Mouse (Mus musculus) MEL (cell line): ENCODE results near the gene 2310033P09Rik. TPM values are rescaled to one million over a fixed set of nuclear protein-coding genes. Genes with fewer than 3 reads are reported as not detected.

Experiments used
- DNase-seq: peaks from one replicate; pipeline ENCODE4 v3.0.0; 2011; ENCODE audit warnings: low read depth, low spot score
- H3K27ac ChIP-seq: 2 replicates; pipeline ENCODE4 v1.5.1; 2012; ENCODE audit warnings: low read depth, mild to moderate bottlenecking, control low read depth, low read length, moderate library complexity; ENCODE audit not compliant: control insufficient read depth
- H3K27me3 ChIP-seq, 2 experiments: fragments of 150-350 bp in 1 of 2; sonication (generic) in 1 of 2; 2 replicates each; pipeline ENCODE4 v1.6.1; 2012; ENCODE audit warnings: low read length in 2 of 2, mild to moderate bottlenecking in 2 of 2, improper control_type of control experiment in 1 of 2, moderate library complexity in 1 of 2; ENCODE audit not compliant: insufficient read depth in 2 of 2, control insufficient read depth in 1 of 2
- H3K36me3 ChIP-seq, 2 experiments: 2 replicates each; pipeline ENCODE4 v1.6.1; 2012 to 2014; ENCODE audit warnings: low read length in 2 of 2, improper control_type of control experiment in 1 of 2, inconsistent platforms in 1 of 2, mild to moderate bottlenecking in 1 of 2; ENCODE audit not compliant: insufficient read depth in 2 of 2, control insufficient read depth in 1 of 2
- H3K4me1 ChIP-seq, 2 experiments: fragments of 150-350 bp in 1 of 2; sonication (generic) in 1 of 2; 2 replicates each; pipeline ENCODE4 v1.6.1; 2012; ENCODE audit warnings: low read length in 2 of 2, improper control_type of control experiment in 1 of 2, mild to moderate bottlenecking in 1 of 2; ENCODE audit not compliant: insufficient read depth in 2 of 2, control insufficient read depth in 1 of 2
- H3K4me3 ChIP-seq, 2 experiments: fragments of 150-350 bp in 1 of 2; sonication (generic) in 1 of 2; 2 replicates each; pipeline ENCODE4 v1.5.1; 2012; ENCODE audit warnings: low read depth in 2 of 2, low read length in 2 of 2, mild to moderate bottlenecking in 2 of 2, moderate library complexity in 2 of 2, control low read depth in 1 of 2, improper control_type of control experiment in 1 of 2; ENCODE audit not compliant: control insufficient read depth in 1 of 2, insufficient read depth in 1 of 2
- H3K79me2 ChIP-seq: 2 replicates; pipeline ENCODE4 v1.6.1; 2012; ENCODE audit warnings: mild to moderate bottlenecking, low read length, moderate library complexity; ENCODE audit not compliant: control insufficient read depth, poor library complexity, insufficient read depth
- H3K9ac ChIP-seq: 2 replicates; pipeline ENCODE4 v1.6.1; 2012; ENCODE audit warnings: low read depth, mild to moderate bottlenecking, control low read depth, low read length, moderate library complexity; ENCODE audit not compliant: control insufficient read depth, poor library complexity, severe bottlenecking
- H3K9me3 ChIP-seq: fragments of 150-350 bp; sonication (generic); replicated peaks from 2 replicates; pipeline ENCODE4 v1.6.1; 2012; ENCODE audit warnings: mild to moderate bottlenecking, low read length, improper control_type of control experiment, moderate library complexity; ENCODE audit not compliant: insufficient read depth
- BHLHE40 ChIP-seq: IDR thresholded peaks from 2 replicates; pipeline ENCODE4 v1.6.1; 2012; ENCODE audit warnings: low read depth, mild to moderate bottlenecking, inconsistent platforms, low read length, improper control_type of control experiment, borderline replicate concordance
- EP300 ChIP-seq, 2 experiments: IDR thresholded peaks; 2 replicates each; pipeline ENCODE4 v1.6.1; 2011; ENCODE audit warnings: improper control_type of control experiment in 2 of 2, low read length in 2 of 2, low read depth in 1 of 2, mild to moderate bottlenecking in 1 of 2
- ETS1 ChIP-seq: IDR thresholded peaks from 2 replicates; pipeline ENCODE4 v1.6.1; 2012; ENCODE audit warnings: low read depth, mild to moderate bottlenecking, inconsistent platforms, low read length, improper control_type of control experiment, moderate library complexity
- GATA1 ChIP-seq: IDR thresholded peaks from 2 replicates; pipeline ENCODE4 v1.6.1; 2011; ENCODE audit warnings: low read depth, low read length, improper control_type of control experiment
- JUND ChIP-seq: IDR thresholded peaks from 2 replicates; pipeline ENCODE4 v1.6.1; 2011; ENCODE audit warnings: low read depth, mild to moderate bottlenecking, improper control_type of control experiment, low read length
- MAX ChIP-seq: IDR thresholded peaks from 2 replicates; pipeline ENCODE4 v1.6.1; 2011; ENCODE audit warnings: low read length, improper control_type of control experiment
- MAZ ChIP-seq: IDR thresholded peaks from 2 replicates; pipeline ENCODE4 v1.6.1; 2012; ENCODE audit warnings: low read depth, mild to moderate bottlenecking, inconsistent platforms, low read length, improper control_type of control experiment
- MXI1 ChIP-seq: IDR thresholded peaks from 2 replicates; pipeline ENCODE4 v1.6.1; 2011; ENCODE audit warnings: mild to moderate bottlenecking, low read depth, low read length, improper control_type of control experiment
- MYC ChIP-seq: IDR thresholded peaks from 2 replicates; pipeline ENCODE4 v1.6.1; 2011; ENCODE audit warnings: low read depth, mild to moderate bottlenecking, low read length, improper control_type of control experiment, moderate library complexity
- NELFE ChIP-seq: IDR thresholded peaks from 2 replicates; pipeline ENCODE4 v1.6.1; 2011; ENCODE audit warnings: low read depth, low read length, improper control_type of control experiment
- POLR2A ChIP-seq, 2 experiments: IDR thresholded peaks; 2 replicates each; pipeline ENCODE4 v1.6.1; 2011 to 2012; ENCODE audit warnings: low read length in 2 of 2, mild to moderate bottlenecking in 2 of 2, control low read depth in 1 of 2, improper control_type of control experiment in 1 of 2, low read depth in 1 of 2, moderate library complexity in 1 of 2; ENCODE audit not compliant: control insufficient read depth in 1 of 2, insufficient read depth in 1 of 2, poor library complexity in 1 of 2
- POLR2AphosphoS2 ChIP-seq: IDR thresholded peaks from 2 replicates; pipeline ENCODE4 v1.6.1; 2011; ENCODE audit warnings: low read length, improper control_type of control experiment
- SIN3A ChIP-seq: IDR thresholded peaks from 2 replicates; pipeline ENCODE4 v1.6.1; 2012; ENCODE audit warnings: low read length, improper control_type of control experiment, inconsistent platforms
- TCF12 ChIP-seq: IDR thresholded peaks from 2 replicates; pipeline ENCODE4 v1.6.1; 2014; ENCODE audit warnings: low read depth, mild to moderate bottlenecking, inconsistent platforms, low read length, improper control_type of control experiment, moderate library complexity
- USF1 ChIP-seq: IDR thresholded peaks from 2 replicates; pipeline ENCODE4 v1.6.1; 2014; ENCODE audit warnings: low read depth, mild to moderate bottlenecking, inconsistent platforms, low read length, improper control_type of control experiment, moderate library complexity
- ZC3H11A ChIP-seq: IDR thresholded peaks from 2 replicates; pipeline ENCODE4 v1.6.1; 2012; ENCODE audit warnings: low read depth, mild to moderate bottlenecking, inconsistent platforms, low read length, improper control_type of control experiment
- ZKSCAN1 ChIP-seq: IDR thresholded peaks from 2 replicates; pipeline ENCODE4 v1.6.1; 2012; ENCODE audit warnings: low read depth, mild to moderate bottlenecking, inconsistent platforms, low read length, improper control_type of control experiment, moderate library complexity
- ZNF384 ChIP-seq: IDR thresholded peaks from 2 replicates; pipeline ENCODE4 v1.6.1; 2012; ENCODE audit warnings: low read depth, mild to moderate bottlenecking, inconsistent platforms, low read length, improper control_type of control experiment
- polyA plus RNA-seq, 2 experiments: library from polyadenylated mRNA; stranded (reverse) in 1 of 2; unstranded in 1 of 2; fragments of >175 nt in 1 of 2; fragments of >200 nt in 1 of 2; gene quantifications; 2 replicates each; pipeline versions ENCODE4 v1.2.1 to v1.2.4; 2012; ENCODE audit warnings: low replicate concordance in 2 of 2, low read depth in 1 of 2; ENCODE audit not compliant: insufficient read length in 2 of 2, insufficient read depth in 1 of 2, missing spikeins in 1 of 2
- total RNA-seq: library from RNA; depleted of rRNA; stranded (reverse); fragments of 300-350 nt; gene quantifications from 2 replicates; pipeline ENCODE4 v1.2.3, GENCODE M21; 2012

The 2310033P09Rik gene
- total and polyA plus RNA-seq, 3 experiments: 35.5 to 59.8 TPM; not detected in 1

GRCm38 (mm10) chr11:59191231-59192058, 16.7 kb upstream of the 2310033P09Rik start (continued):
- TF ChIP-seq ETS1: peak; percentile 69; the same call in 1 of the 2 replicates
- no peak for TF ChIP-seq BHLHE40
- TF ChIP-seq SIN3A: peak; percentile 93
- 0 out of 2 replicates have a peak, but pooled peaks have one; percentile 10 for TF ChIP-seq USF1

- H3K27me3 ChIP-seq: no peaks in the 10 kb centered on the region
- H3K79me2 ChIP-seq: peaks cover 23% of the 10 kb centered on the region
- no peak for DNase-seq
- no peaks in the 10 kb centered on the region for H3K9me3 ChIP-seq
- peak within 1 kb of the TSS; percentile 93 for H3K9ac ChIP-seq
- H3K36me3 ChIP-seq: peaks cover 0 to 8% of the 10 kb centered on the region in 2 experiments; a peak in 2 of 4 replicates
- H3K4me1 ChIP-seq: peaks cover 3 to 16% of the 10 kb centered on the region in 2 experiments; a peak in 3 of 4 replicates
- peak within 1 kb of the TSS; percentile 95 to 98 for H3K4me3 ChIP-seq
- TF ChIP-seq MYC (peak; percentile 15; the same call in 1 of the 2 replicates), POLR2AphosphoS2 (peak; percentile 41), POLR2A (IDR thresholded peaks at IDR 0.05; ENCODE audit: control insufficient read depth in 1 of 2, insufficient read depth in 1 of 2, low read depth in 1 of 2, low read length in 2 of 2, poor library complexity in 1 of 2) (0 out of 4 replicates have a peak, but pooled peaks of 1 of the 2 experiments have one; percentile 54), NELFE (peak; percentile 3; the same call in 1 of the 2 replicates), GATA1 (no peak), EP300 (IDR thresholded peaks at IDR 0.05; ENCODE audit: low read depth in 1 of 2, low read length in 2 of 2) (no peak), ZC3H11A (no peak), BHLHE40 (peak; percentile 66; the same call in 1 of the 2 replicates), MAX (peak; percentile 39; the same call in 1 of the 2 replicates)
- H3K27ac ChIP-seq: peak within 1 kb of the TSS; percentile 82
These were observed 16.1 kb upstream of the 2310033P09Rik start, which contains the start of gene Guk1 for GRCm38 (mm10) chr11:59192059-59192386. Gene Guk1 (minus strand): TSS chr11:59192212.

DNA sequence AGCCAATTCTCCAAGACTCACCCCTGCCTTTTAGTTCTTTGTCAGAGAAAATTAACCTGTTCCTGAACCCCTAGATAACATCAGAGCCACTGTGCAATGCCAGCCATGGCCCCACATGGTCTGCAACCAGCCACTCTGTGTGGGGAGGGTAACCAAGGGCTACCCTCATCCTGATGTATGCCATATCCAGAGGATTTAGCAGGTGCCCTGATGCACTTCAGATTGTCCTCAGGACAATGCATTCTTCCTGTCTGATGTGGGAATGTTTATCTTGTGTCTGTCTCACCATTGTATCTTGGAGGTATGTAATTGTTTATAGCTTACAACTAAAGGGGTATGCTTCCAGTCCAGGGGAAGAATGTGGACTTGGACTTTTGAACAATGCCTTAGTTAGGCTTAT, 11.9 kb upstream of the 2310033P09Rik start:
- H3K36me3 ChIP-seq: peaks cover 0 to 11% of the 10 kb centered on the region in 2 experiments; a peak in 2 of 4 replicates
- no peaks in the 10 kb centered on the region for H3K9me3 ChIP-seq
- no peak overlapping the region for H3K27ac ChIP-seq
- no peaks in the 10 kb centered on the region for H3K27me3 ChIP-seq
- no peak for DNase-seq
- no peak overlapping the region for H3K9ac ChIP-seq
- peaks cover 5 to 9% of the 10 kb centered on the region in 2 experiments for H3K4me1 ChIP-seq
- TF ChIP-seq MXI1 (no peak), ZKSCAN1 (no peak), TCF12 (no peak), JUND (no peak), MAZ (no peak), ZNF384 (no peak), SIN3A (no peak)
- H3K79me2 ChIP-seq: peaks cover 6% of the 10 kb centered on the region
- H3K4me3 ChIP-seq: no peak overlapping the region
